Mouse (Mus musculus): Measurements from ENCODE around the gene Gdpgp1.

- TF ChIP-seq POLR2A (IDR thresholded peaks at IDR 0.05; ENCODE audit: insufficient read length, low read depth) = no peak
- TF ChIP-seq POLR2AphosphoS2 (IDR thresholded peaks at IDR 0.05; ENCODE audit: insufficient read length, low read depth) = no peak
- no peak for TF ChIP-seq CEBPB (IDR thresholded peaks at IDR 0.05; ENCODE audit: insufficient read depth, poor library complexity, severe bottlenecking)
- no peak for TF ChIP-seq MAX (IDR thresholded peaks at IDR 0.05; ENCODE audit: low read depth)
- TF ChIP-seq SRF (IDR thresholded peaks at IDR 0.05; ENCODE audit: control insufficient read depth, insufficient read length, low read depth) = no peak
- no peak for TF ChIP-seq TCF12 (IDR thresholded peaks at IDR 0.05; ENCODE audit: insufficient read depth, poor library complexity, severe bottlenecking)
- no peak for TF ChIP-seq E2F4 (IDR thresholded peaks at IDR 0.05; ENCODE audit: insufficient read depth)
- TF ChIP-seq MYOG (IDR thresholded peaks at IDR 0.05; ENCODE audit: control insufficient read depth in 1 of 3, insufficient read depth in 1 of 3, insufficient read length in 2 of 3, low read depth in 2 of 3) = no peak
- TF ChIP-seq USF1 (IDR thresholded peaks at IDR 0.05; ENCODE audit: low read depth) = no peak
- no peak for TF ChIP-seq TCF3 (IDR thresholded peaks at IDR 0.05; ENCODE audit: insufficient read length, low read depth)
- no peak for TF ChIP-seq REST (IDR thresholded peaks at IDR 0.05; ENCODE audit: insufficient read depth, insufficient read length)
- no peak for TF ChIP-seq MYOD1 (IDR thresholded peaks at IDR 0.05; ENCODE audit: control insufficient read depth in 1 of 3, insufficient read length in 2 of 3, low read depth in 2 of 3)
These were observed 16.1 kb upstream of the Gdpgp1 start for GRCm38 (mm10) chr7:80216566-80216965.
